Mouse (Mus musculus) CH12.LX (cell line): ENCODE measurements around the gene Apol7a. TPM values are rescaled to one million over a fixed set of nuclear protein-coding genes. Genes with fewer than 3 reads are reported as not detected.

Source experiments
- DNase-seq: peaks from one replicate; pipeline ENCODE4 v3.0.0-alpha.2; 2013; ENCODE audit errors: extremely low read depth
- H3K27ac ChIP-seq: 2 replicates; pipeline ENCODE4 v1.5.1; 2012; ENCODE audit warnings: low read depth, mild to moderate bottlenecking, control low read depth, moderate library complexity; ENCODE audit not compliant: insufficient read depth
- H3K27me3 ChIP-seq: replicated peaks from 2 replicates; pipeline ENCODE3; 2012; ENCODE audit warnings: inconsistent platforms
- H3K36me3 ChIP-seq, 2 experiments: replicated peaks in 1 of 2; 2 replicates each; pipeline versions ENCODE3 to v1.6.1; 2012; ENCODE audit warnings: inconsistent platforms in 1 of 2, low read length in 1 of 2, mild to moderate bottlenecking in 1 of 2, mixed read lengths in 1 of 2, moderate library complexity in 1 of 2; ENCODE audit not compliant: control insufficient read depth in 1 of 2, insufficient read depth in 1 of 2
- H3K4me1 ChIP-seq, 2 experiments: 2 replicates each; pipeline ENCODE4 v1.6.1; 2012; ENCODE audit warnings: inconsistent platforms in 1 of 2, moderate library complexity in 1 of 2; ENCODE audit not compliant: insufficient read depth in 2 of 2, control insufficient read depth in 1 of 2
- H3K4me2 ChIP-seq: 2 replicates; pipeline ENCODE4 v1.6.1; 2012; ENCODE audit warnings: low read depth, mild to moderate bottlenecking, control low read depth; ENCODE audit not compliant: poor library complexity, insufficient read depth, severe bottlenecking
- H3K4me3 ChIP-seq, 3 experiments: fragments of 150-350 bp in 1 of 3; sonication (generic) in 1 of 3; replicated peaks in 1 of 3; 2 replicates each; pipeline versions ENCODE3 to v1.5.1; 2011 to 2012; ENCODE audit warnings: low read depth in 2 of 3, low read length in 2 of 3, mild to moderate bottlenecking in 2 of 3, moderate library complexity in 2 of 3, control low read depth in 1 of 3, improper control_type of control experiment in 1 of 3, inconsistent platforms in 1 of 3, mixed read lengths in 1 of 3; ENCODE audit not compliant: poor library complexity in 1 of 3
- H3K79me2 ChIP-seq: replicated peaks from 2 replicates; pipeline ENCODE4 v1.6.1; 2012; ENCODE audit warnings: mild to moderate bottlenecking, moderate library complexity; ENCODE audit not compliant: control insufficient read depth, poor library complexity, insufficient read depth, severe bottlenecking; ENCODE audit errors: extremely low read depth
- H3K9ac ChIP-seq: 2 replicates; pipeline ENCODE4 v1.6.1; 2012; ENCODE audit warnings: low read depth, mild to moderate bottlenecking, control low read depth, moderate library complexity; ENCODE audit not compliant: insufficient read depth
- H3K9me3 ChIP-seq: replicated peaks from 2 replicates; pipeline ENCODE3; 2012; ENCODE audit warnings: low read length, inconsistent platforms, mixed read lengths
- CTCF ChIP-seq, 2 experiments: IDR thresholded peaks in 1 of 2; conservative IDR thresholded peaks in 1 of 2; 2 replicates each; pipeline ENCODE4 v1.5.1; 2011 to 2012; ENCODE audit warnings: low read depth in 2 of 2, low read length in 2 of 2, improper control_type of control experiment in 1 of 2, inconsistent platforms in 1 of 2, mild to moderate bottlenecking in 1 of 2, moderate library complexity in 1 of 2
- GABPA ChIP-seq: IDR thresholded peaks from 2 replicates; pipeline ENCODE4 v1.6.1; 2012; ENCODE audit warnings: low read depth, low read length, improper control_type of control experiment, inconsistent platforms; ENCODE audit not compliant: insufficient replicate concordance
- KAT2A ChIP-seq: IDR thresholded peaks from 2 replicates; pipeline ENCODE4 v1.6.1; 2012; ENCODE audit warnings: low read length, improper control_type of control experiment, inconsistent platforms; ENCODE audit not compliant: insufficient replicate concordance
- MEF2A ChIP-seq: IDR thresholded peaks from 2 replicates; pipeline ENCODE4 v1.6.1; 2014; ENCODE audit warnings: low read depth, mild to moderate bottlenecking, inconsistent platforms, low read length, improper control_type of control experiment, borderline replicate concordance
- MXI1 ChIP-seq: IDR thresholded peaks from 2 replicates; pipeline ENCODE4 v1.6.1; 2011; ENCODE audit warnings: mild to moderate bottlenecking, low read depth, low read length, improper control_type of control experiment
- POLR2A ChIP-seq: IDR thresholded peaks from 2 replicates; pipeline ENCODE4 v1.6.1; 2011; ENCODE audit warnings: low read depth, mild to moderate bottlenecking, improper control_type of control experiment, low read length
- RAD21 ChIP-seq: IDR thresholded peaks from 2 replicates; pipeline ENCODE4 v1.6.1; 2011; ENCODE audit warnings: low read depth, mild to moderate bottlenecking, low read length, improper control_type of control experiment, moderate library complexity
- RCOR1 ChIP-seq: conservative IDR thresholded peaks from 2 replicates; pipeline ENCODE4 v1.6.1; 2012; ENCODE audit warnings: low read depth, mild to moderate bottlenecking, inconsistent platforms, low read length, improper control_type of control experiment
- SIN3A ChIP-seq: IDR thresholded peaks from 2 replicates; pipeline ENCODE4 v1.6.1; 2012; ENCODE audit warnings: low read length, improper control_type of control experiment, inconsistent platforms
- SMC3 ChIP-seq: IDR thresholded peaks from 2 replicates; pipeline ENCODE4 v1.6.1; 2011; ENCODE audit warnings: low read depth, low read length, improper control_type of control experiment
- TBP ChIP-seq: conservative IDR thresholded peaks from 2 replicates; pipeline ENCODE4 v1.6.1; 2011; ENCODE audit warnings: low read depth, low read length, improper control_type of control experiment
- TCF12 ChIP-seq: IDR thresholded peaks from 2 replicates; pipeline ENCODE4 v1.6.1; 2014; ENCODE audit warnings: low read depth, mild to moderate bottlenecking, inconsistent platforms, low read length, improper control_type of control experiment
- UBTF ChIP-seq: IDR thresholded peaks from 2 replicates; pipeline ENCODE4 v1.6.1; 2012; ENCODE audit warnings: low read depth, mild to moderate bottlenecking, inconsistent platforms, low read length, improper control_type of control experiment, moderate library complexity
- USF1 ChIP-seq: IDR thresholded peaks from 2 replicates; pipeline ENCODE4 v1.6.1; 2014; ENCODE audit warnings: low read depth, mild to moderate bottlenecking, inconsistent platforms, low read length, improper control_type of control experiment
- ZC3H11A ChIP-seq: IDR thresholded peaks from 2 replicates; pipeline ENCODE4 v1.6.1; 2012; ENCODE audit warnings: low read depth, mild to moderate bottlenecking, inconsistent platforms, low read length, improper control_type of control experiment
- ZMIZ1 ChIP-seq: IDR thresholded peaks from 2 replicates; pipeline ENCODE4 v1.6.1; 2012; ENCODE audit warnings: low read depth, mild to moderate bottlenecking, inconsistent platforms, low read length, improper control_type of control experiment
- ZNF384 ChIP-seq: IDR thresholded peaks from 2 replicates; pipeline ENCODE4 v1.6.1; 2012; ENCODE audit warnings: low read depth, low read length, improper control_type of control experiment, inconsistent platforms
- dilution Hi-C: fragments of 300-500 bp; cut with MboI; formaldehyde crosslinking; loops from 2 replicates; pipeline ENCODE4 v1.14.3; 2020; ENCODE audit warnings: low sequenced_read_pairs; ENCODE audit not compliant: extremely low pct_unique_long_range_greater_than_20kb, extremely low pct_ligation_motif_present
- in situ Hi-C: fragments of 300-500 bp; cut with MboI; formaldehyde crosslinking; loops from 3 replicates; pipeline ENCODE4 v1.14.3; 2019; ENCODE audit warnings: low sequenced_read_pairs, low pct_ligation_motif_present, low pct_unique_long_range_greater_than_20kb, mixed read lengths
- polyA plus RNA-seq: library from polyadenylated mRNA; unstranded; fragments of >175 nt; gene quantifications from 2 replicates; pipeline ENCODE4 v1.2.1, GENCODE M21; 2012; ENCODE audit warnings: low read depth; ENCODE audit not compliant: insufficient read length
- total RNA-seq, 2 experiments: library from RNA; depleted of rRNA; stranded (reverse); fragments of 300-350 nt in 1 of 2; fragments of >200 nt in 1 of 2; gene quantifications; 2 replicates each; pipeline ENCODE4 v1.2.3; 2012 to 2014

The Apol7a gene
- total and polyA plus RNA-seq, 3 experiments, result not detected

DNA sequence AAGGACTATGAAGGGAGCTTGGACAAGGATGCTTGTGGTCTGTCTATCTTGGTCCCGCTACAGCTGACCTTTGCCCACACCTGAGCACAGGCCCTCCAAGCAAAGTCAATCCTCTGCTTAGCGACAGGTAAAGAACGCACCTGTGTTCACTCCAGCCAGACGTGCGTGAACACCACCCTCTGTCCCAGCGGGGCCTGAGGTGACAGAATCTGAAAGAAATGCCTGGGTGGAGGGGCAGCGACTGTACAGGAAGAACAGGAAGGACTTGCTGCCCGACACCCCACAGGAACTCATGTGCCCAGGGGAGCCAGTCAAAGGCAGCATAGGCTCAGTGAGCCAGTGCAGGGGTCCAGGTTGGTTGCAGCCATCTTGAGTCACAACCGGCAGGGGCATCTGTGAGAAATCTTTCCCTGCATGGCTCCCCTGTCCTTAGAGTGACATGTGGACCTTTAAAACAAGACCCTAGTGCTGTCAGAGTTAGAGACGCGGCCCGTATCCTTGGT lies 30.0 kb downstream of the Apol7a start:
- DNase-seq, result no peak
- Histone ChIP-seq H3K9ac (no peak overlapping the region), H3K4me2 (no peak overlapping the region), H3K79me2 (no peaks in the 10 kb centered on the region), H3K27me3 (peaks cover 66% of the 10 kb centered on the region), H3K36me3 (no peaks in the 10 kb centered on the region), H3K27ac (no peak overlapping the region), H3K9me3 (no peaks in the 10 kb centered on the region), H3K4me1 (no peaks in the 10 kb centered on the region; a peak in 1 of 4 replicates), H3K4me3 (no peak overlapping the region)
- in situ Hi-C loops (loop anchor here (25.0 kb wide), 1 partner anchor 382 kb away; no protein-coding TSS in a partner anchor), dilution Hi-C loops (no loop called here)
- TF ChIP-seq UBTF (no peak), SIN3A (no peak), MXI1 (no peak), CTCF (conservative IDR thresholded peaks at IDR 0.05 in 1 of 2, IDR thresholded peaks at IDR 0.05 in 1 of 2; ENCODE audit: low read depth in 2 of 2, low read length in 2 of 2) (no peak), GABPA (no peak), MEF2A (no peak), USF1 (no peak), TBP (no peak), KAT2A (no peak), ZMIZ1 (no peak)

DNA sequence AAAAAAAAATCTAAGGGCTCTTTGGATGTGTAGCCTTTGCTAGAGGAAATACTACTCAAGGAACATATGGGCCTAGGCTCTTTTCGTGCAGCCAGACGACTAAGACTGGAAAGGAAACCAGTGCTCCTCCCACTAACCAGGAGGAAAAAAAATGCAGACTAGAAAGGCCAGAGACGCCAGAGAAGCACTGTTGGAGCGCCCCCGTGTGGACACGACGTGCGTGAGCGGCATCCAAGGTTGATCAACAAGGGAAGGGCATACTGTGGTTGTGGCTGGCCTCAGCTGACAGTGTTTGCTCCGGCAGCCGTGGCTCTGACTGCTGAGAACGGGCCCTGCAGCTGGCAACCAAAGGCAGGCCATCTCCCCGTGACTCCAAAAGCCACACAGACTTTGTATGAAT lies 30.8 kb downstream of the Apol7a start:
- no peaks in the 10 kb centered on the region for H3K36me3 ChIP-seq
- TF ChIP-seq ZC3H11A (no peak), RCOR1 (no peak), TCF12 (no peak), POLR2A (no peak), CTCF (conservative IDR thresholded peaks at IDR 0.05 in 1 of 2, IDR thresholded peaks at IDR 0.05 in 1 of 2; ENCODE audit: low read depth in 2 of 2, low read length in 2 of 2) (peak; percentile 79 to 87), RAD21 (peak; percentile 50), SMC3 (peak; percentile 43), ZNF384 (peak; percentile 96)
- H3K4me3 ChIP-seq, result peak overlapping the region in 1 of 3 experiments; percentile 27
- peaks cover 67% of the 10 kb centered on the region for H3K27me3 ChIP-seq
- 0 out of 2 replicates have a peak overlapping the region, but pooled peaks have one; percentile 23 for H3K9ac ChIP-seq
- no peaks in the 10 kb centered on the region; a peak in 1 of 4 replicates for H3K4me1 ChIP-seq
- H3K4me2 ChIP-seq, result peak overlapping the region; percentile 91
- H3K27ac ChIP-seq, result no peak overlapping the region
- peak; percentile 77 for DNase-seq
- dilution Hi-C loops, result no loop called here
- no peaks in the 10 kb centered on the region for H3K79me2 ChIP-seq
- H3K9me3 ChIP-seq, result no peaks in the 10 kb centered on the region
- in situ Hi-C loops, result loop anchor here (25.0 kb wide), 1 partner anchor 381 kb away; no protein-coding TSS in a partner anchor
